Mouse (Mus musculus) mesoderm, embryonic 11.5 days (tissue): ENCODE results near the gene Stx4a.

Experiments
- DNase-seq: peaks from one replicate; pipeline ENCODE4 v3.0.0-alpha.2; 2012; ENCODE audit warnings: low read depth, low spot score

Stx4a gene

GRCm38 (mm10) chr7:127898179-127898956 lies 74.3 kb downstream of the Stx4a start:
- no peak for DNase-seq
